Mouse (Mus musculus): ENCODE measurements at regions not wholly inside any gene's neighbourhood (a gene's known extent, or its start where the extent isn't known, plus 50 kb on each side); places are given as distances from the start of the nearest gene placed in this dataset.

DNA sequence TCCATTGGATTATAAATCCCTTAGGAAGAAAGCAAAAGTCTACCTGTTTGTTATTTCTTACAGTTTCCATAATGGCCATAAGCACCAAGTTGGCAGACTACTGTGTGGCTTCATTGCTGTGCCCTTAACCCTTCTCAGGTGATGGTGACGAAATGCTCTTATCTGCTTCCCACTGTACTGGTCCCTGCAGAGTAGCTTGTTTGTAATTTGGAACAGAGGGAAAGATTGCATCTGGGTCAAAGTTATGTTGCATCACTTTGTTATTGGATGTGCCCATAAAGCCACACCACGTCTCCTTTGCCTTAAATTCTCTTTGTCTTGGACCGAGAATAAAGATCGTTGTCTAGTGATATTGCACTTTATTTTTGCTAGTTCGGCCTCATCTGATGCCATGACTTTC, 615.9 kb downstream of the Nfib start:
- no peak for DNase-seq

GRCm38 (mm10) chr4:82083519-82083918, 622.0 kb downstream of the Nfib start:
- DNase-seq = no peak

- peak; percentile 94 for DNase-seq
These were observed 625.4 kb upstream of the Mpdz start for GRCm38 (mm10) chr4:82068050-82068449.

GRCm38 (mm10) chr4:82065641-82066358, 623.2 kb upstream of the Mpdz start:
- DNase-seq = peak; percentile 96

GRCm38 (mm10) chr4:82062726-82063125, 620.1 kb upstream of the Mpdz start:
- peak; percentile 84 for DNase-seq

GRCm38 (mm10) chr4:82056671-82057070, 614.1 kb upstream of the Mpdz start:
- no peak for DNase-seq

DNA sequence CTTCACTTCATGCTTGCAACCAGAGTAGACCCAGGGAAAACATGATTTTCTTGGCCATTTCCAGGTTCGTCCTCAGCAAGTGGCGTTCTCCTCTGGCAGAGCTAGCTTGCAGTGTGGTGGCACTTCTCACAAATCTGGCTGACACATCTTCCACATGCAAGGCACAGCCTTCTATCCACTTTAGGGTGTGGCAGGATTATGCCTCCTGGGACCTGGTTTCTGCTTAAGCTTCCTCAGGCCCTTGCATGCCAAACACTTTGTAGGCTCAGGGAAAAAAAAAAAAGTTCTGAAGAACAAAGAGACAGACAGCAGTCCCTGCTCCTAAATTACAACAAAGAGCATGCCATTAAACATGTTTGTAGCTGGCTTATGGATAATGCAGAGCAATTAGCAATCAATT, 605.6 kb upstream of the Mpdz start:
- no peak for DNase-seq

DNA sequence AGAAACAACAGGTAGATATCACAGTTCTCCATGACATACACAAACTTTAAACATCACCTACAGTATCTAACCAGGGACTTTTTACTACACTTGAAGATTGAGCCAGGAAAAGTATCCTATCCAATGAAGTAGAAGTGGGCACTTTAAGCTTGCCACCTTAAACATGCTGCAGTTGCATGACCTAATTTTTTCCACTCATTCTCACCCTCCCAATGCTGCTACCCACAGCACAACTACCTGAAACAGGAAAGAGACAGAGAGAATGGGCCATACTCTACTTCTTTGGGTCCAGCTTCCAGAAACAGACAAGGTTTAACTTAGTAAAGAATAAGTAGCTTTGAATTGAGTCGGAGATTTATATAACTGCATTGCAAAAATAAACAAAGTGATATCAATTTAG, 594.9 kb upstream of the Mpdz start:
- DNase-seq = no peak

DNA sequence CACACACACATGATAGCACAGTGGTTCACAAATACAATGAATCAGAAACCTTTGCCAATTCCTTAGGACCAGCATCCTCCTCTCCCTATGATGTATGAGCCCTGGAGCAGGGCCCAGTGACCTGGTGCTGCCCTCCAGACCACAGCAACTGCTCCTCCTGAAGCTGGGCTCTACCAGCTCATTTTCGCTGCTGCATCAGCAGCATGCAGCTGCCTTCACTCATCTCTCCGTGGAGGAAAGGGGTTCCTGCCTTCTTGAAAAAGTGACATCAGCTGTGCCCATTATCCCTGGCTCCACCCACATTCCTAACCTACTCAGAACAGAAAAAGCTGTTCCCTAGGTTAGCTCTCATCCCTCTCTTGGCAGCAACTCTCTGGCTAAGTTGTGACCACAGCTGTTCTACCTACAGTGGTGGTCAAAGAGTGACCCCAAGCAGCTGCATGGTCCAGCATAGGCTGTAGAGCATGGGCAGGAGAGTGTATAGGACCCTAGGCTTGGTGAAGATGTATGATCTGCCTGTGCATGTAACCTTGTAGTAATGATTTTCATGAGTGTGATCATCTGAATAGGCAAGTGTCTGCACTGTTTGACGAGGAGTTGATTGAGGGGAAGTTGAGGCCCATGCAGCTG, 592.6 kb upstream of the Mpdz start:
- no peak for DNase-seq

- DNase-seq = peak; percentile 76
These were observed 586.6 kb upstream of the Mpdz start for GRCm38 (mm10) chr4:82029237-82029636.

DNA sequence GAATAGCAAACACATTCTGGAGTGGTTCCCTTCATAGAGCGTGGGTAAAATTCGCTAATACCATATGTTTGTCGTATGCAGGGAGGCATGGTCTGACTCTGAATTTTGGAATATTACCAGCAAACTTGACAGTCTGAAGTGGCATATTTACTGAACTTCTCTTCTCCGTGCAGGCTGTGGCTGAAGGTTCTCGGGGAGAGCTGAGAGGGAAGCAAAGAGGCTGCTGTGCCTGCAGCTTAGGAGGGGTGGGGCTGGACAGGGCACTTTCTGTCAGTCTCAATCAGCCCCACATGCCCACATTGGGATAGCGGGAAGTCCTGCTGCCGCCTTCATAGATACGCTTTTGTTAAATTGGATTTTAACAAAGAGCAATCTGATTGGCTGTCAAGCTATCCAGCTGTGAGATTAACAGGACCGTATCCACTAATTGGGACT, 584.8 kb upstream of the Mpdz start:
- DNase-seq = no peak

- no peak for DNase-seq
These were observed 558.8 kb upstream of the Mpdz start for GRCm38 (mm10) chr4:82001406-82001732.

- peak; percentile 94 for DNase-seq
These were observed 558.2 kb upstream of the Mpdz start for GRCm38 (mm10) chr4:82000590-82001405.

DNA sequence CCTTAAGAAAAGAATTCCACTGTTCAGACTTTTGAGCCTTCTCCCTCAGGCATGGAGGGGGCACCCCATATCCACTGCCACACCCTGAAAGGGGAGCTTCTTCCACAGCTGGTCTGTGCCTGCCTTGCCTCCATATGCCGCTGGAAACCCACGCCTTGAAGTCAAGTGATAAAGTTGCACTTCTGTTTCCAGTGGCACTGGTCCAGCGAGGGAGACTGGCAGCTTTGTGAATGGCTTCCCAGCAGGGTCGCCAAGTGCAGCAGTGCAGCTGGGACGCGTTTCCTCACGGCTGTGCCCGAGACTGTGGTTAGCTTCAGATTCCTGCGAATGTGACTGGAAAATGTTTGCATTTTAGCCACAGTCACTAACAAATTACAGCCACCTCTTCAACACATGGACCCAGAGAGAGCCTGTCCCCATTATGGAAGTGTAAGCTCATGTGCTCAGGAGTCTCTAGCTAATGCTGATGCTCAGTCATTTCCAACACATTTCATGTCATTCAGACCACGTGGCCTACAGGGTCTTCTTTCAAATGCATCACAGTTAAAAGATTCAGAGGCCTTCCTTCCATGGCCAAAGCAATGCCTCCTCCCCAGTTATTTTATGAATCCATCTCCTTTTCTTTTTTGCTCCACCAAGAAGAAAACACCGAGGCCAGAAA, 557.2 kb upstream of the Mpdz start:
- peak; percentile 89 for DNase-seq

- peak; percentile 86 for DNase-seq
These were observed 556.5 kb upstream of the Mpdz start for GRCm38 (mm10) chr4:81999093-81999492.

- no peak for DNase-seq
These were observed 553.8 kb upstream of the Mpdz start for GRCm38 (mm10) chr4:81996445-81996844.

- DNase-seq = no peak
These were observed 552.6 kb upstream of the Mpdz start for GRCm38 (mm10) chr4:81995243-81995642.

GRCm38 (mm10) chr4:81988796-81989195, 546.2 kb upstream of the Mpdz start:
- no peak for DNase-seq

DNA sequence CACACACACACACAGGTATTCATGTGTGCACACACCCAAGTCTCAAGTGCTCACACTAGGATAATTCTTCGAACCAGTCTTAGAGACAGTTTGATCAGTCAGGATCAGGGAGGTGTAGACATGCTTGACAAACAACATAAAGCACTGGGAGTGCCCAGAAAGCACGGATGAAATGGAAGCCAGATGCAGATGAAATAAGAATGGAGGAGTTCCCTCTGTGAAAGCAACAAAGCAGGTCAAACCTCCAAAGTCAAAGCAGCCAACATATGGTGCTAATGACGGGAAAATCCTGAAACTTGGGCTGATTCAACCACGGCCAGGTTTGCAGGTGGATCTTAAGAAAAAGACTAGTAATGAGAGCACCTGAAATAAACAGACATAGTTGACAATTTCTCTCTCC, 544.0 kb upstream of the Mpdz start:
- no peak for DNase-seq

DNA sequence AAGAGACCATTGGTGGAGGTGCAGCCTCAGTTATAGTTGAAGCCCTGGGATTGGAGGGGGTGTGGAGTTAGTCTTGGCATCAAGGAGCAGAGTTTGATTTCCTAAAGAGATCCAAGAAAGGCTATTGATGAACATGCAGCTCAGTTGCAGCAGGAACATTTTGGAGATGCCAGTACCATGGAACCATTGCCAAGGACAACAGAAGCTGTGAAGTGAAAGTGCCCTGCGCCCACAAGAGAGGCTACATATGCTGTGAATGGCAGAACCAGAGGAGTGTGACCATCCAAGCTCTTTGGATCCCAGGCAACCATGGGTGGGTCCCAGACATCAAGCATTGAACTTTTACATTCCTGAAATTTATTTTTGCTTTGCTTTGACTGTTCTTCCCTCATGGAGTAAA, 539.2 kb upstream of the Mpdz start:
- DNase-seq = no peak

- peak; percentile 92 for DNase-seq
These were observed 527.9 kb upstream of the Mpdz start for GRCm38 (mm10) chr4:81970472-81970871.

GRCm38 (mm10) chr4:81969621-81970115, 527.1 kb upstream of the Mpdz start:
- DNase-seq = peak; percentile 85

GRCm38 (mm10) chr4:81966054-81966623, 523.5 kb upstream of the Mpdz start:
- DNase-seq = no peak

All from heart, adult 11 months (tissue).